Mouse (Mus musculus) kidney, adult 2 months (tissue): ENCODE data around the gene Sugct. TPM values are rescaled to one million over a fixed set of nuclear protein-coding genes. Genes with fewer than 3 reads are reported as not detected.

ENCODE experiments used
- DNase-seq: peaks from one replicate; pipeline ENCODE4 v3.0.0; 2021
- H3K27ac ChIP-seq: fragments of 200-500 bp; 2 replicates; pipeline ENCODE4 v1.5.1; 2012; ENCODE audit warnings: low read depth, low read length, control low read depth, inconsistent platforms; ENCODE audit not compliant: insufficient read depth
- H3K27me3 ChIP-seq: fragments of 200-500 bp; replicated peaks from 2 replicates; pipeline ENCODE4 v1.6.1; 2012; ENCODE audit warnings: mild to moderate bottlenecking, moderate library complexity, low read length, inconsistent platforms; ENCODE audit not compliant: control insufficient read depth, insufficient read depth
- H3K36me3 ChIP-seq: fragments of 200-500 bp; 2 replicates; pipeline ENCODE4 v1.6.1; 2012; ENCODE audit warnings: mild to moderate bottlenecking, moderate library complexity, low read length, inconsistent platforms; ENCODE audit not compliant: control insufficient read depth, insufficient read depth
- H3K4me1 ChIP-seq: fragments of 200-500 bp; 2 replicates; pipeline ENCODE4 v1.6.1; 2011; ENCODE audit warnings: low read length; ENCODE audit not compliant: control insufficient read depth, insufficient read depth
- H3K4me3 ChIP-seq: fragments of 200-500 bp; 2 replicates; pipeline ENCODE4 v1.5.1; 2011; ENCODE audit warnings: mild to moderate bottlenecking, low read depth, low read length, control low read depth; ENCODE audit not compliant: insufficient read depth
- CTCF ChIP-seq: fragments of 200-500 bp; conservative IDR thresholded peaks from 2 replicates; pipeline ENCODE4 v1.5.1; 2011; ENCODE audit warnings: low read depth, mild to moderate bottlenecking, control low read depth, low read length, moderate library complexity, mixed read lengths; ENCODE audit not compliant: insufficient read depth, insufficient read length
- POLR2A ChIP-seq: fragments of 200-500 bp; IDR thresholded peaks from one replicate; pipeline ENCODE4 v1.6.1; 2011; ENCODE audit warnings: low read depth, low read length, control low read depth
- WGBS: fragments of 180-500 bp; shearing (Covaris S2); methylation state at CpG from one replicate; pipeline ENCODE4 v1.1.7; 2018; 5-methylcytosine and 5-hydroxymethylcytosine counted together
- polyA plus RNA-seq: library from polyadenylated mRNA; depleted of rRNA; stranded (reverse); fragments of >200 nt; gene quantifications from 2 replicates; pipeline ENCODE4 v1.2.3, GENCODE M21; 2012

Sugct gene
- polyA plus RNA-seq, 1 experiment, result 35.5 TPM

DNA sequence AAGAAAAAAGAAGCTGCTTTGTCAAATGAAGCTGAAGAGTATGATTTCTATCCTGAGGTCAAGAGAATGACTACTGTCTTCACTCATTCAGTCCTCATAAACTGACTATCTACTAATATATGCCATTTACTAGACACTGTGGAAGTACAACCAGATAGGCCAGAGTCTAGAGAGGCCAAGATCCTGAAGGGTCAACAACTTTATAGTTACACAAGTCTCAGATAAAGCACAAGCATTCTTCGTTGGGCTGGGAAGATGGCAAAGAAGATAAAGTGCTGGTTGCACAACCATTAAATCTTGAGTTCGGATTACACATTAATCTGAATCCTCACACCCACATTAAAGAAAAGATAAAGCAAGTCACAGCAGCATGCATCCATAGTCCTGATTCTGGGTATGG lies 653.0 kb downstream of the Sugct start:
- no peak for DNase-seq

GRCm38 (mm10) chr13:17039727-17040126 lies 655.6 kb downstream of the Sugct start:
- Histone ChIP-seq H3K36me3 (no peaks in the 10 kb centered on the region), H3K4me1 (peaks cover 5% of the 10 kb centered on the region; the same call in 1 of the 2 replicates), H3K27me3 (no peaks in the 10 kb centered on the region), H3K4me3 (no peak overlapping the region), H3K27ac (no peak overlapping the region)
- 78% methylated on average over 2 of the region's 2 CpGs for WGBS
- no peak for DNase-seq
- TF ChIP-seq POLR2A, result no peak

More for the DNA sequence above, 653.0 kb downstream of the Sugct start:
- Histone ChIP-seq H3K27ac (no peak overlapping the region), H3K4me1 (peaks cover 5% of the 10 kb centered on the region; the same call in 1 of the 2 replicates), H3K36me3 (no peaks in the 10 kb centered on the region), H3K27me3 (no peaks in the 10 kb centered on the region), H3K4me3 (no peak overlapping the region)
- TF ChIP-seq CTCF (no peak), POLR2A (no peak)
- 60% methylated on average over 2 of the region's 2 CpGs for WGBS

- WGBS, result 84% methylated on average over 4 of the region's 4 CpGs
- Histone ChIP-seq H3K36me3 (no peaks in the 10 kb centered on the region), H3K4me3 (no peak overlapping the region), H3K4me1 (peaks cover 5% of the 10 kb centered on the region; the same call in 1 of the 2 replicates), H3K27ac (no peak overlapping the region), H3K27me3 (no peaks in the 10 kb centered on the region)
- no peak for TF ChIP-seq CTCF
- no peak for TF ChIP-seq POLR2A
- no peak for DNase-seq
Measured at GRCm38 (mm10) chr13:17038341-17038740, 657.0 kb downstream of the Sugct start.

- no peak for DNase-seq
- no peaks in the 10 kb centered on the region for H3K36me3 ChIP-seq
- no peak overlapping the region for H3K27ac ChIP-seq
- TF ChIP-seq CTCF (no peak), POLR2A (no peak)
- H3K27me3 ChIP-seq, result no peaks in the 10 kb centered on the region
- peaks cover 5% of the 10 kb centered on the region; the same call in 1 of the 2 replicates for H3K4me1 ChIP-seq
- WGBS, result 76% methylated on average over 3 of the region's 3 CpGs
- H3K4me3 ChIP-seq, result no peak overlapping the region
Measured at GRCm38 (mm10) chr13:17037899-17038298, 657.5 kb downstream of the Sugct start.

- Histone ChIP-seq H3K27ac (no peak overlapping the region), H3K27me3 (no peaks in the 10 kb centered on the region), H3K4me1 (no peaks in the 10 kb centered on the region), H3K4me3 (no peak overlapping the region), H3K36me3 (no peaks in the 10 kb centered on the region)
- TF ChIP-seq POLR2A, result no peak
- no peak for TF ChIP-seq CTCF
- no peak for DNase-seq
- WGBS, result 66% methylated on average over 1 of the region's 1 CpGs
Measured at GRCm38 (mm10) chr13:17030761-17031160, 664.6 kb downstream of the Sugct start.

GRCm38 (mm10) chr13:17028595-17028994 lies 666.8 kb downstream of the Sugct start:
- Histone ChIP-seq H3K36me3 (no peaks in the 10 kb centered on the region), H3K4me3 (no peak overlapping the region), H3K27me3 (no peaks in the 10 kb centered on the region), H3K4me1 (no peaks in the 10 kb centered on the region), H3K27ac (no peak overlapping the region)
- WGBS, result 26% methylated on average over 3 of the region's 3 CpGs
- TF ChIP-seq POLR2A (no peak), CTCF (peak; percentile 54)
- DNase-seq, result peak; percentile 64

DNA sequence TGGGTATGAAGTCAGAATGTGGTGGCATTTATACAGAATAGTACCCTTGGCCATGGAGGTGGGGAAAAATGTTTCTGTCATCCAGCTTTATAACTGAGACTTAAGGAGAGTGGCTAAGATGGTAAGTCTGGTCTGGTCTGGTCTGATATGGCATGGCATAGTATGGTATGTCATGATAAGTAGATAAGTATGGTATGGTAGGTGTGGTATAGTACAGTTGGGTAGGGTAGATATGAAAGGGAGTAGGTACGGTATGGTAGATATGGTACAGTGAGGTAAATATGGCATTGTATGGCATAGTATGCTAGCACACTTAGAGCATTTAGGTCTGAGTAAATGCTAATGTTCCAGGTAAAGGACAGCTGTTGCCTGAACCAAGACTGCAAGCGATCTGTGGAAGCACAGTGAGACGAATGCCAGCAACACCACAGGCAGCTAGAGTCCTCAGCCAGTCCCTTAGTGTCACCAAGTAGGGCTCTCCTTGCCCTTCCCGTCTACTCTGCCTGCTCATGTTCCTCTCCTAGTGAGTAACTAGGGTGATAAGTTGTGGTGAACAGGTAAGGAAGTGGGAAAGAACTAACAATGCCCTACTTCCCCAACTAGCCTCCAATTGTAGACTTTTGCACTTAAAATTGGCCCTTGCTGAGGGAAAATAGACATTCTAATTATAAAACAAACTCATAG lies 667.4 kb downstream of the Sugct start:
- Histone ChIP-seq H3K36me3 (no peaks in the 10 kb centered on the region), H3K27me3 (no peaks in the 10 kb centered on the region), H3K27ac (no peak overlapping the region), H3K4me1 (no peaks in the 10 kb centered on the region), H3K4me3 (no peak overlapping the region)
- WGBS, result 92% methylated on average over 4 of the region's 4 CpGs
- DNase-seq, result no peak
- TF ChIP-seq CTCF (no peak), POLR2A (no peak)

DNA sequence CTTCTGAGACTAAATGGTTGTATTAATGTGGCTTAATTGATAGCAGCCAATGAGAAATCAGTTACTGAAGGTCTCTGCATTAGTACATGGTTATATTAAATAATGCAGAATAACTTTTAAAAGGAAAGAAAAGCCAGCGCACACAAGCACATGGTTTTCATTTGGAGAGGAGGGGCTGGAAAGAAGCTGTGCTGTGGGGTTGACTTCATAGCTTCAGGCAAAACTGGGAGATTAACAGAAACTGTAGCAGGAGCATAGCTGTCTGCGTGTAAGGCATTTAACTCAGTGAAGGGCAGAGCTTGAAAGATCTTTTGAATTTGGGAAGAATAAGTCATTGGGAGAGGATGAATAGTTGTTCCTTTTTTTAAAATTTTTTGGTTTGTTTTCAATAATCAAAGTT lies 668.4 kb downstream of the Sugct start:
- WGBS, result 91% methylated on average over 2 of the region's 2 CpGs
- H3K4me3 ChIP-seq, result no peak overlapping the region
- H3K27me3 ChIP-seq, result no peaks in the 10 kb centered on the region
- no peaks in the 10 kb centered on the region for H3K4me1 ChIP-seq
- no peak overlapping the region for H3K27ac ChIP-seq
- TF ChIP-seq POLR2A (no peak), CTCF (no peak)
- DNase-seq, result no peak
- H3K36me3 ChIP-seq, result no peaks in the 10 kb centered on the region
